Mouse (Mus musculus): ENCODE measurements around the gene Rorc.

- no peak for TF ChIP-seq CTCF (conservative IDR thresholded peaks at IDR 0.05; ENCODE audit: insufficient read depth, insufficient read length, low read depth, low read length)
- no peak for TF ChIP-seq POLR2A (IDR thresholded peaks at IDR 0.05; ENCODE audit: low read depth, low read length)
These were observed 19.5 kb downstream of the Rorc start for GRCm38 (mm10) chr3:94392128-94392527.
